Mouse (Mus musculus): ENCODE measurements around the gene BC024978. TPM values are rescaled to one million over a fixed set of nuclear protein-coding genes. Genes with fewer than 3 reads are reported as not detected.

The BC024978 gene
- polyA plus RNA-seq, 1 experiment from 2014 or later: 1.7 TPM

DNA sequence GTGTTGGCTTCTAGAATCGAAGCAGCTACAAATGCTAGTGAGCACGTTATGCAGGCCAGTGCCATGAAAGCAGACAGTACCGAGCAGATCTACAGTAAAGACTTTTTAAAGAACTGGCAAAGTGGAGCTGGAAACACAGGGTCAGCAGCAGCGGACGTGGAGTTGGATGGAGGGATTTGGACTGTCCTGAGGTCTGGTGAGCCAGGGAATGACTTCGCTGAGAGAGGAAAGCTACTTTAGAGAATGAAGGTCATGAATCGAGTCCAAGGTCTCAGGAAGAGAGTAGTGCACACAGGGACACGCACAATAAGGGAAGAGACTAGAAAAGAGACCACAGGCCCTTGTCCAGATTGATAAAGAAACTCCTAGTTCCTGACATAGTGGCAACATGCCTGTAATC lies 2.1 kb downstream of the BC024978 start:
- Histone ChIP-seq H3K4me3 (ENCODE audit: low read depth, low read length) (no peak overlapping the region), H3K27me3 (ENCODE audit: control insufficient read depth, insufficient read depth, low read length) (no peaks in the 10 kb centered on the region), H3K9ac (ENCODE audit: low read length) (no peak overlapping the region), H3K9me3 (ENCODE audit: control insufficient read depth, low read length) (no peaks in the 10 kb centered on the region), H3K4me2 (replicated peaks; ENCODE audit: low read depth) (no peak overlapping the region), H3K4me1 (replicated peaks; ENCODE audit: control insufficient read depth, insufficient read depth) (peaks cover 4% of the 10 kb centered on the region), H3K36me3 (ENCODE audit: control insufficient read depth, insufficient read depth, low read length) (peaks cover 3% of the 10 kb centered on the region; the same call in 1 of the 2 replicates), H3K27ac (replicated peaks) (no peak overlapping the region)
- 88% methylated on average over 8 of the region's 8 CpGs for WGBS
- DNase-seq (ENCODE audit: low spot score) (no peak), ATAC-seq (ENCODE audit: low FRiP score, low TSS enrichment) (no peak)
- TF ChIP-seq CTCF (IDR thresholded peaks at IDR 0.05; ENCODE audit: low read depth): no peak

DNA sequence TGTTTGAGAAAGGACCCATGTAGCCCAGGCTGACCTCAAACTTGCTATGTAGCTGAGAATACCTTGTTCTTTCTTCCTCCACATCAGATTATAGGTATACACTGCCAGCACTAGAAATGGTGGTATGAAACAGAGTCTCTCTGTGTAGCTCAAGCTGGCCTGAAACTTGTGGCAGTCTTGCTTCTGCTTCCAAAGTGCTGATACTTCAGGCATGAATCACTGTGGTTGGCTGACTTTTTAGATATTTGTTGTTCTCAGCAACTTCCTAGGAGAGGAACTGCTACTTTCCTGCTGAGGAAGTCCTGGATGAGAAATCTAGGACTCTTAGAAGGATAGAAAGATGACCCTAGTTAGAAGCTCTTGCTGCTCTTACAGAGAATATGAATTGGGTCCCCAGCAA lies 2.8 kb downstream of the BC024978 start:
- no peak for ATAC-seq (ENCODE audit: low FRiP score, low TSS enrichment)
- Histone ChIP-seq H3K9ac (ENCODE audit: low read length) (no peak overlapping the region), H3K36me3 (ENCODE audit: control insufficient read depth, insufficient read depth, low read length) (peaks cover 3% of the 10 kb centered on the region; the same call in 1 of the 2 replicates)

DNA sequence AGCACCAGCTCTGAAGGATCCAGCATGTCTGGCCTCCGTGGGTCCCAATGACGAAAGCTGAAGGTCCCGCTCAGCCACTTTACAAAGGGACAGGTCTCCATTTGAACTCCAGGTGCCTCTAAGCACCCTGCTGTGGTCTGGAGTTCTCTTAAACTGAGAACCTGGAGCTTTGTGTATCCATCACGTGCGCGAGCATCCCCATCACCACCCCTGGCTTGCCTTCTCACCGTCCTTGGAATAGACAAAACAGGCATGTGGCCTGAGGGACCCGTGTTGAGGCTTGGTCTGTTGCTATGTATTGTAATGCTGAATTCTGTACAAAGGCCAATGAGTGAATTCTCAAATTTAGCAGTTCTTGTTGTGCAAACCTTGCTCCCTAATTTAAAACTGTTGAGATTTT lies 3.2 kb downstream of the BC024978 start:
- no peak overlapping the region for H3K4me2 ChIP-seq (replicated peaks; ENCODE audit: low read depth)
- WGBS: 93% methylated on average over 8 of the region's 8 CpGs
- ATAC-seq (ENCODE audit: low FRiP score, low TSS enrichment) (no peak), DNase-seq (ENCODE audit: low spot score) (no peak)
- peaks cover 4% of the 10 kb centered on the region for H3K4me1 ChIP-seq (replicated peaks; ENCODE audit: control insufficient read depth, insufficient read depth)
- no peak for TF ChIP-seq EP300 (optimal IDR thresholded peaks at IDR 0.05)
- no peak for TF ChIP-seq CTCF (IDR thresholded peaks at IDR 0.05; ENCODE audit: low read depth)
- H3K36me3 ChIP-seq (ENCODE audit: control insufficient read depth, insufficient read depth, low read length): peaks cover 3% of the 10 kb centered on the region; the same call in 1 of the 2 replicates
- no peaks in the 10 kb centered on the region for H3K9me3 ChIP-seq (ENCODE audit: control insufficient read depth, low read length)
- H3K27me3 ChIP-seq (ENCODE audit: control insufficient read depth, insufficient read depth, low read length): no peaks in the 10 kb centered on the region
- no peak overlapping the region for H3K9ac ChIP-seq (ENCODE audit: low read length)
- no peak overlapping the region for H3K27ac ChIP-seq (replicated peaks)
- H3K4me3 ChIP-seq (ENCODE audit: low read depth, low read length): no peak overlapping the region

More for the DNA sequence above, 2.8 kb downstream of the BC024978 start:
- Histone ChIP-seq H3K4me1 (replicated peaks; ENCODE audit: control insufficient read depth, insufficient read depth) (peaks cover 4% of the 10 kb centered on the region), H3K4me3 (ENCODE audit: low read depth, low read length) (no peak overlapping the region), H3K4me2 (replicated peaks; ENCODE audit: low read depth) (no peak overlapping the region), H3K27ac (replicated peaks) (no peak overlapping the region), H3K9me3 (ENCODE audit: control insufficient read depth, low read length) (no peaks in the 10 kb centered on the region), H3K27me3 (ENCODE audit: control insufficient read depth, insufficient read depth, low read length) (no peaks in the 10 kb centered on the region)
- TF ChIP-seq EP300 (optimal IDR thresholded peaks at IDR 0.05) (no peak), CTCF (IDR thresholded peaks at IDR 0.05; ENCODE audit: low read depth) (no peak)
- no peak for DNase-seq (ENCODE audit: low spot score)

DNA sequence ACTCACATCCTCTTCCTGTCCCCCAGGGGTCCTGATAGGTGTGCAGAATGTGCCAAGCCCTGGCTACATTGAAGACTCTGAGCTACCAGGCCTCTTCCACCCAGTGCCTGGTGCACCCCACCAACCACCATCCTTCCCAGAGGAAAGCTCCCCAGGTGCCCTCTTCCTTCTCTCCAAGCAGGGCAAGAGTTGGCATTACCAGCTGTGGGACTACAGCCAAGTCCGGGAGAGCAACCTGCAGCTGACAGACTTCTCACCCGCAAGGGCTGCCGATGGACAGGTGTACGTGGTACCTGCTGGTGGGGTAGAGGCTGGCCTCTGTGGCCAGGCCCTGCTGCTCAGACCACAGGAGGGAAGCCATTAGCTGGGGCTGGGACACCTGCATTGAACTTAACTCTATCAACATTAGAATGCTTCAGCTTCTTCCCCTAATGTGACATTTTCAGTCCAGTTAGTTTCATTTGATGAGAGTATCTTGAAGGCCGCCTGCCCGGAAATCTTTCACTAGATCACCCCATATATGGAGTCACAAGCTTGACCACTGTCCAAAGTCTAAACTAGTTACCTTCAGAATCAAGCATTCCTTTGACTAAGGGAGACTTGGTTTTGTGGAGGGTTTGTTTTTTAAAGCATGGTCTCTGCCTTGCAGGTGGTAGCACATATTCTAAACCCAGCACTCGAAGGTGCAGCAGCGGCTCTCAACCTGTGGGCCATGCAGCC lies 8.3 kb downstream of the BC024978 start:
- H3K9me3 ChIP-seq (ENCODE audit: control insufficient read depth, low read length): no peaks in the 10 kb centered on the region
- no peak for DNase-seq (ENCODE audit: low spot score)
- H3K9ac ChIP-seq (ENCODE audit: low read length): no peak overlapping the region
- no peak for TF ChIP-seq EP300 (optimal IDR thresholded peaks at IDR 0.05)
- no peak for TF ChIP-seq CTCF (IDR thresholded peaks at IDR 0.05; ENCODE audit: low read depth)
- no peaks in the 10 kb centered on the region for H3K27me3 ChIP-seq (ENCODE audit: control insufficient read depth, insufficient read depth, low read length)
- ATAC-seq (ENCODE audit: low FRiP score, low TSS enrichment): no peak
- WGBS: 90% methylated on average over 8 of the region's 8 CpGs
- H3K4me1 ChIP-seq (replicated peaks; ENCODE audit: control insufficient read depth, insufficient read depth): no peaks in the 10 kb centered on the region
- no peak overlapping the region for H3K4me3 ChIP-seq (ENCODE audit: low read depth, low read length)
- no peak overlapping the region; the same call in 1 of the 2 replicates for H3K27ac ChIP-seq (replicated peaks)
- no peak overlapping the region for H3K4me2 ChIP-seq (replicated peaks; ENCODE audit: low read depth)
- peaks cover 16% of the 10 kb centered on the region for H3K36me3 ChIP-seq (ENCODE audit: control insufficient read depth, insufficient read depth, low read length)

DNA sequence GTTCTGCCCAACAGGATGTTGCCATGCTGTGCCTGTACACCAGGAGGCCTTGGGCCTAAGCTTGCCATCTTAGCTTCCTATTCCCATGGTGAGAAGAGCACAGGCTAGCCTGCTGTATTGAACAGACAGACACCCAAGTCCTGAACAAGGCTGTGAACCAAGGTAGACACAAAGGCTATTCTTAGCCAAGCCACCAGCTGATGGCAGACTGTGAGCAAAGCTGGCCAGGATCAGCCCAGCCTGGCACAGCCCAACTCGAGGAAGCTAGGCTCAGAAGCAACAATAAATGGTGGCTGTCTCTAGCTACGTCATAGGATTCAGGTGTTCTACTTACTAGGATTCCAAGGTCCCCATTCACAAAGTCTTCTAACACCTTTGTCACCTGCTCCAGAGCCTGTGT lies 17.0 kb downstream of the BC024978 start:
- peaks cover 26% of the 10 kb centered on the region for H3K36me3 ChIP-seq (ENCODE audit: control insufficient read depth, insufficient read depth, low read length)
- no peaks in the 10 kb centered on the region for H3K4me1 ChIP-seq (replicated peaks; ENCODE audit: control insufficient read depth, insufficient read depth)
- no peaks in the 10 kb centered on the region for H3K27me3 ChIP-seq (ENCODE audit: control insufficient read depth, insufficient read depth, low read length)
- 92% methylated on average over 2 of the region's 2 CpGs for WGBS
- H3K9ac ChIP-seq (ENCODE audit: low read length): no peak overlapping the region
- no peaks in the 10 kb centered on the region for H3K9me3 ChIP-seq (ENCODE audit: control insufficient read depth, low read length)
- no peak for ATAC-seq (ENCODE audit: low FRiP score, low TSS enrichment)
- DNase-seq (ENCODE audit: low spot score): no peak
- no peak overlapping the region for H3K4me2 ChIP-seq (replicated peaks; ENCODE audit: low read depth)
- H3K27ac ChIP-seq (replicated peaks): no peak overlapping the region
- H3K4me3 ChIP-seq (ENCODE audit: low read depth, low read length): no peak overlapping the region
- TF ChIP-seq EP300 (optimal IDR thresholded peaks at IDR 0.05) (no peak), CTCF (IDR thresholded peaks at IDR 0.05; ENCODE audit: low read depth) (no peak)

DNA sequence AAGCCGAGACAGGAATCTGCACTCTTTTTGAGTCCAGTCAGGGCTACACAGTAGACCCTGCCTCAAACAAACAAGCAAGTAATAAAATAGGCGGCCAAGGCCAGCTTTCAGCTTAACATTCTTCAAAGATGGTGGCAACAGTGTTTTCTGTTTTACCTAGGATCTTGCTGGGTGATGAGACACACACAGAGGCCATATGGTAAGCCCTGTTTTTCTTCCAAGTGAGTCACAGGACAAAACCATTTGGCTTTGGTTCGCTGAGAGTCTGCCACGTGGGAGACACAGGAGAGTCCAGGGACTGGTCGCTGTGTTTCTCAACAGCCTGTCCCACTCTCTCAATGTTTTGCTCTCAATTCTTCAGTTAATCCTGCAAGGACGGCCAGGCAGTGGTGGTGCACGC lies 23.0 kb downstream of the BC024978 start:
- ATAC-seq (ENCODE audit: low FRiP score, low TSS enrichment) (no peak), DNase-seq (ENCODE audit: low spot score) (no peak)
- Histone ChIP-seq H3K9ac (ENCODE audit: low read length) (no peak overlapping the region), H3K36me3 (ENCODE audit: control insufficient read depth, insufficient read depth, low read length) (peaks cover 15% of the 10 kb centered on the region), H3K27me3 (ENCODE audit: control insufficient read depth, insufficient read depth, low read length) (no peaks in the 10 kb centered on the region), H3K27ac (replicated peaks) (no peak overlapping the region), H3K4me2 (replicated peaks; ENCODE audit: low read depth) (no peak overlapping the region), H3K4me3 (ENCODE audit: low read depth, low read length) (no peak overlapping the region), H3K9me3 (ENCODE audit: control insufficient read depth, low read length) (no peaks in the 10 kb centered on the region), H3K4me1 (replicated peaks; ENCODE audit: control insufficient read depth, insufficient read depth) (no peaks in the 10 kb centered on the region)
- TF ChIP-seq EP300 (optimal IDR thresholded peaks at IDR 0.05): no peak
- no peak for TF ChIP-seq CTCF (IDR thresholded peaks at IDR 0.05; ENCODE audit: low read depth)
- 81% methylated on average over 7 of the region's 7 CpGs for WGBS

All from stomach, postnatal 0 days (tissue).